Comparison of ENCODE assay signal across 11 mouse cellular contexts in genomic region chr13:31518411-31518886, GRCm38 (mm10). TPM values are rescaled to one million over a fixed set of nuclear protein-coding genes. Genes with fewer than 3 reads are reported as not detected.
DNase-seq lines count a peak whose midpoint lies in the region; TF ChIP-seq lines count a peak whose summit lies in the region.
"Had no signal": no experiment of that assay in that cellular context is flagged by ENCODE, and none has a peak within 500 bp of the region (broad histone marks: within the 10 kb centered on the region; RNA-seq: fewer than 3 reads in every experiment).

No protein-coding gene starts in this region.

- no peak for TF ChIP-seq CTCF in C2C12 (IDR thresholded peaks at IDR 0.05; ENCODE audit: control insufficient read depth, insufficient read depth, insufficient read length)

- H3K79me2 ChIP-seq in C2C12 (ENCODE audit: control insufficient read depth, insufficient read depth) = no peaks in the 10 kb centered on the region

- no peaks in the 10 kb centered on the region for H3K36me3 ChIP-seq in C2C12 (ENCODE audit: control insufficient read depth, insufficient read depth)
- H3K36me3 ChIP-seq: limb, embryonic 13.5 days had no signal

- H3K79me3 ChIP-seq in C2C12 (ENCODE audit: low read depth) = no peaks in the 10 kb centered on the region

- H3K4me3 ChIP-seq in C2C12 (ENCODE audit: insufficient read depth, poor library complexity, severe bottlenecking) = no peak overlapping the region
- H3K4me3 ChIP-seq: limb, embryonic 13.5 days had no signal

- DNase-seq in gastrocnemius, adult 18-20 months (ENCODE audit: low spot score) = peak; percentile 11
- DNase-seq in gastrocnemius, postnatal 4 days (ENCODE audit: low spot score in 2 of 2) = no peak
- peak; percentile 73 to 80 for DNase-seq in cerebellum, postnatal 25 days
- DNase-seq in kidney, adult 9 months = peak; percentile 60
- DNase-seq in skeletal muscle tissue, adult 2 months (ENCODE audit: low read depth, low spot score) = peak; percentile 4
- DNase-seq in retina, embryonic 14.5 days (ENCODE audit: low spot score) = no peak
- DNase-seq in embryo, embryonic 10 days (ENCODE audit: low spot score) = no peak

- no peak overlapping the region for H3ac ChIP-seq in C2C12 (ENCODE audit: control insufficient read depth, insufficient read length, low read depth)

- no peaks in the 10 kb centered on the region for H3K27me3 ChIP-seq in C2C12 (ENCODE audit: control insufficient read depth, insufficient read depth, insufficient read length)
- H3K27me3 ChIP-seq: limb, embryonic 13.5 days had no signal

TF ChIP-seq in C2C12, 6 proteins besides CTCF, POLR2A, EP300 and RAD21:
- peak; percentile 19 for TF ChIP-seq MAX (IDR thresholded peaks at IDR 0.05)
- peak; percentile 16 for TF ChIP-seq MYOD1 (IDR thresholded peaks at IDR 0.05; ENCODE audit: control insufficient read depth, insufficient read length, low read depth)
- TF ChIP-seq MYOG (IDR thresholded peaks at IDR 0.05; ENCODE audit: control insufficient read depth, extremely low read depth, insufficient read length) = no peak
- TF ChIP-seq USF1 (IDR thresholded peaks at IDR 0.05; ENCODE audit: low read depth) = no peak
- TF ChIP-seq FOSL1 (IDR thresholded peaks at IDR 0.05; ENCODE audit: insufficient read depth, low read length, poor library complexity, severe bottlenecking) = peak; percentile 55
- TF ChIP-seq CEBPB (IDR thresholded peaks at IDR 0.05; ENCODE audit: low read depth) = peak; percentile 99

RNA-seq across cellular contexts. Expression of gene Foxq1, which starts 37.5 kb away (rescaled TPM):
- total RNA-seq in gastrocnemius, adult 18-20 months (2021) = under 1 TPM; 0.05 to 0.07 TPM
- total RNA-seq in gastrocnemius, postnatal 4 days (2021) = not detected
- 2.1 TPM for polyA plus RNA-seq in C2C12 (2012; fragmentation: generic; extraction: Trizol)

RNA-seq across cellular contexts. Expression of gene A530084C06Rik, which starts 40.7 kb away (rescaled TPM):
- total RNA-seq in gastrocnemius, adult 18-20 months (2021) = not detected
- total RNA-seq in gastrocnemius, postnatal 4 days (2021) = not detected
- polyA plus RNA-seq in C2C12 (2012; fragmentation: generic; extraction: Trizol) = not detected
- polyA plus RNA-seq: embryonic facial prominence, embryonic 11.5 days; limb, embryonic 13.5 days; spleen, adult 2 months had no signal

Comparison
In these comparisons a context has a peak if more than half of its experiments do, and no peak if none do; other contexts are left out.
1. DNase-seq: peak in gastrocnemius, adult 18-20 months (single experiment), cerebellum, postnatal 25 days (2 of 2), kidney, adult 9 months (single experiment) and skeletal muscle tissue, adult 2 months (single experiment); none in gastrocnemius, postnatal 4 days (0 of 2), retina, embryonic 14.5 days (single experiment) and embryo, embryonic 10 days (single experiment).